Mouse (Mus musculus) large intestine, adult 2 months (tissue): Measurements from ENCODE around the gene Palmd. TPM values are rescaled to one million over a fixed set of nuclear protein-coding genes. Genes with fewer than 3 reads are reported as not detected.

ENCODE experiments used
- DNase-seq: peaks from one replicate; pipeline ENCODE4 v3.0.0-alpha.2; 2012; ENCODE audit warnings: low read depth, low spot score
- WGBS: fragments of 180-500 bp; shearing (Covaris S2); methylation state at CpG from one replicate; pipeline ENCODE4 v1.1.7; 2018; 5-methylcytosine and 5-hydroxymethylcytosine counted together
- polyA plus RNA-seq: library from polyadenylated mRNA; depleted of rRNA; stranded (reverse); fragments of >200 nt; gene quantifications from 2 replicates; pipeline ENCODE4 v1.2.3, GENCODE M21; 2012; rRNA removed

Gene Palmd
- polyA plus RNA-seq, 1 experiment, result 0.76 TPM

GRCm38 (mm10) chr3:116914374-116914773, 54.4 kb downstream of the Palmd start:
- DNase-seq, result no peak
- 92% methylated on average over 6 of the region's 6 CpGs for WGBS

GRCm38 (mm10) chr3:116906596-116906995, 62.2 kb downstream of the Palmd start:
- 85% methylated on average over 9 of the region's 9 CpGs for WGBS
- DNase-seq, result no peak

GRCm38 (mm10) chr3:116905898-116906297, 62.9 kb downstream of the Palmd start:
- WGBS, result 78% methylated on average over 16 of the region's 16 CpGs
- DNase-seq, result no peak

- DNase-seq, result peak; percentile 28
- WGBS, result 29% methylated on average over 6 of the region's 6 CpGs
Measured at GRCm38 (mm10) chr3:116904158-116904557, 64.6 kb downstream of the Palmd start.

- no peak for DNase-seq
- 55% methylated on average over 9 of the region's 9 CpGs for WGBS
Measured at GRCm38 (mm10) chr3:116892872-116893271, 75.9 kb downstream of the Palmd start.

- DNase-seq, result no peak
- 95% methylated on average over 6 of the region's 6 CpGs for WGBS
Measured at GRCm38 (mm10) chr3:116892206-116892563, 76.6 kb downstream of the Palmd start.

GRCm38 (mm10) chr3:116891436-116892205, 77.2 kb downstream of the Palmd start:
- no peak for DNase-seq
- WGBS, result 94% methylated on average over 17 of the region's 17 CpGs

- DNase-seq, result no peak
- WGBS, result 92% methylated on average over 4 of the region's 4 CpGs
Measured at GRCm38 (mm10) chr3:116890576-116890975, 78.2 kb downstream of the Palmd start.

GRCm38 (mm10) chr3:116889358-116889757, 79.4 kb downstream of the Palmd start:
- no peak for DNase-seq
- 92% methylated on average over 7 of the region's 7 CpGs for WGBS

GRCm38 (mm10) chr3:116884941-116885340, 83.8 kb downstream of the Palmd start:
- DNase-seq, result no peak
- WGBS, result 92% methylated on average over 8 of the region's 8 CpGs

- WGBS, result 89% methylated on average over 14 of the region's 14 CpGs
- no peak for DNase-seq
Measured at GRCm38 (mm10) chr3:116882221-116882960, 86.4 kb downstream of the Palmd start.

GRCm38 (mm10) chr3:116870372-116870771, 98.4 kb downstream of the Palmd start:
- no peak for DNase-seq
- WGBS, result 55% methylated on average over 3 of the region's 3 CpGs

Other genes with a start within 250 kb of the Palmd start
- gene Agl, start 160.8 kb downstream of the Palmd start, polyA plus RNA-seq, result 2.4 and 4.6 TPM in 2 replicates
- gene Frrs1, start 109.5 kb downstream of the Palmd start, polyA plus RNA-seq, result 27.1 and 43.5 TPM in 2 replicates
- gene 4930455H04Rik, start 720 bp downstream of the Palmd start, polyA plus RNA-seq, result not detected in 2 replicates